Mouse (Mus musculus) frontal cortex, postnatal 10 days (tissue): ENCODE measurements around the gene Ccdc12.

ENCODE experiments used
- DNase-seq, 2 experiments: peaks; one replicate each; pipeline ENCODE4 v3.0.0; 2022; ENCODE audit warnings: low spot score in 2 of 2, mixed read lengths in 1 of 2

The Ccdc12 gene

DNA sequence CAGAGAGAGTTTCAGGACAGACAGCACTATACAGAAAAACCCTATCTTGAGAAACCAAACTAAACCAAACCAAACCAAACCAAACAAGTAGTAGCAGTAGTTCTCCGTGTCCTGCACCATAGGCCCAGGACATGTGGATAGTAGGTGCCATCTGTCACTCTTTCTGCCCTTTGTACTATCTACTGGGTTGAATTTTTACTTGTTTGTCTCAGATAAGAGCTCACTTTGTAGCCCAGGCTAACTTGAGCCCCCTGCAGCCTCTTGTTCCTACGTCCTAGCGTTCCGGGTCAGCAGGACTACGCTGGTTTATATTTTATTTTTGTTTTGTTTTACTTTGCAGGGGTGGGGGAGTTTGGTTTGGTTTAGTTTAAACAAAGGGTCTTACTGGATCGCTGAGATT, 47.6 kb downstream of the Ccdc12 start:
- DNase-seq, result no peak

DNA sequence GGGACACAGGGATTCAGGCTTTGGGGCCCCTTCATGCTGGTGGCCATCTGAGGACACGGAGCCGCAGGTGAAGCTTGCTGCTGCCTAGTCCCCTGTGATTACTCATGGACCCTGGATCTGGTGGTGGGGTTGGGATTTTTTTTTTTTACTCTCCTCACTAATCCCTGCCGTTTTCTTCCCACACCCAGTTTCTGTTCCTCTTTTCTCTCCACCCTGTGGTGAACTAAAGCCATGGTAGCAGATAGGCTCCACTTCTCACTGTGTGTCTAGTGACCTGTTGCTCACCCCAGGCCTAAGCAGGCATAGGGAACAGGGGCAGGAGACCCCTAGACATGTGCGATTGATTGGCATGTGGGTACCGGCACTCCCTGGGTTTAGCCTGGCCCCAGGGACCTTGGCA, 50.5 kb downstream of the Ccdc12 start:
- no peak for DNase-seq

- DNase-seq, result peak; percentile 75 to 79
Measured at GRCm38 (mm10) chr9:110709640-110710258, 53.4 kb downstream of the Ccdc12 start.

DNA sequence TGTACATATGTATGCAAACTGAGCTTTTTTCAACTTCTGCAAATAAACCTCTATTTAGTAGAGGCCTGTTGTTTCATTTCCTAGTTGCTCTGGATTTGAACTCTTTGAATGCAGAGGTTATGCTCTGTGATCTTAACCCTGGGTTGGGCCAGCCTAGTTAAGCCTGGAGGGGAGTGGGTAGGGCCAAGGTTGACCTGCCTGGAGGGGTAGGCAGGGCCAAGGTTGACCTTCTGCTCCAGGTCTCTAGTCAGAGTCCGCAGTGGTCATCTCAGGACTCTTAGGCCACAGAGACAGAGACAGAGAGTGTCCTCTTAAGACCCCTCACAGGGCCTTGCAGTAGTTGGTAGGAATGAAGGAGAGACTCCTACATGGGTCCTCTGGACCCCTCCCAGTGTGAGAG, 55.2 kb downstream of the Ccdc12 start:
- no peak for DNase-seq

DNA sequence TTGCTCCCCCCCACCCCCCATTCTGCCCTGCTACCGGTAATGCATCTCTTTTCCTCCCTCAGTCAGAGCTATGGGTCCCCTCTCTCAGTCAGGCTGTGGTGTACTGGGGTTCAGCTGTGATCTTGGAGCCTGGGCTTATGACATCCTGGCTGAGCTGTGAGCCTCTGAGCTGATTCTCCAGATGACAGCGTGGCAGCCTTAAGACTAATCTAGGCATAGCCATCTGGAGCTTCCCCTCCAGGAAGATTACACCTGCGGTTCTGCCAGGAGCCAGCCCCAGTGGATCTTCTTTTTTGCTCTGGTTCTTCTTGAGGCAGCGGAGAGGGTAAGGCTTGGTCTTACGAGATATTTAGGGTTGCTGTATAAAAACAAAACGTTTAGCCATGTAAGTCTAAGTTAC, 55.7 kb downstream of the Ccdc12 start:
- DNase-seq, result no peak

GRCm38 (mm10) chr9:110712545-110712944, 56.2 kb downstream of the Ccdc12 start:
- no peak for DNase-seq

- DNase-seq, result no peak
Measured at GRCm38 (mm10) chr9:110713389-110713788, 57.1 kb downstream of the Ccdc12 start.

DNA sequence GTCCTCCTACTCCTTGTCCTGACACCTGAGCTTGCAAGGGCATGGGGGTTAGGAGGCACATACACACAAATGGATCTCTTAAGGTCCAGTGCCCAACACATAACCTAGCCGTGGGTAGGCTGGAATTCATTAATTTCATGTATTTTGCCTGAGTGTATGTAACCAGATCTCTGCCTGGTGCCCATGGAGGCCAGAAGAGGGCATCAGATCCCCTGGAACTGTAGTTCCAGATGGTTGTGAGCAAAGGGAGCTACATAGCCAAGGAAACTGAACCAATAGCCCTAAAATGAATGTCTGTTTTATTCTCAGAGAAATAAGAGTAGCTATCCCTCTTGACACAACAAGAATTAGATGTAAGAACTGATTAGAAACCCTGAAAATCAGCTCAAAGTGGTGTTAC, 59.1 kb downstream of the Ccdc12 start:
- DNase-seq, result no peak

GRCm38 (mm10) chr9:110716775-110717174, 60.5 kb downstream of the Ccdc12 start:
- peak in 1 of 2 experiments; percentile 62 for DNase-seq

- DNase-seq, result no peak
Measured at GRCm38 (mm10) chr9:110718071-110718470, 61.8 kb downstream of the Ccdc12 start.

- DNase-seq, result no peak
Measured at GRCm38 (mm10) chr9:110718810-110719209, 62.5 kb downstream of the Ccdc12 start.

GRCm38 (mm10) chr9:110719977-110720376, 63.7 kb downstream of the Ccdc12 start:
- no peak for DNase-seq

DNA sequence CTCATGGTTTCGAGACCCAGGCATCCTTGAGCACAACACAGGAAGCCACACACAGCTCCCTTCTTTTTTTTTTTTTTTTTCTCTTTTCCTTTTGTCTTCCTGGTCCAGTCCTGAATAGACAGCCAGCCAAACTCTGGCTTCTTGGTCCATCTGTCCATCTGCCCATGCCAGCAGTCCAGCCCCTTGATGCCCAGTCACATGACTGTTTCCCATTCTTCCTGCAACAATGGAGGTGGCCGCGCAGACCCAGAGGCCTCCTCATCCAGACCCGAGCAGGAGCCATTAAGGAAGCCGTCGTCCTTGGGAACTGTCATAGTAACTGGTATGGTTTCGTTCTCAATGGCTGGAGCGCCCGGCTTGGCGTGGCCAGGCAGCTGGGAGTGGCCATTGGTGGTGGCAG, 65.8 kb downstream of the Ccdc12 start:
- no peak for DNase-seq

- peak in 1 of 2 experiments; percentile 44 for DNase-seq
Measured at GRCm38 (mm10) chr9:110725721-110726135, 69.4 kb downstream of the Ccdc12 start.

- no peak for DNase-seq
Measured at GRCm38 (mm10) chr9:110726867-110727266, 70.6 kb downstream of the Ccdc12 start.

GRCm38 (mm10) chr9:110729841-110730240, 73.5 kb downstream of the Ccdc12 start:
- no peak for DNase-seq

DNA sequence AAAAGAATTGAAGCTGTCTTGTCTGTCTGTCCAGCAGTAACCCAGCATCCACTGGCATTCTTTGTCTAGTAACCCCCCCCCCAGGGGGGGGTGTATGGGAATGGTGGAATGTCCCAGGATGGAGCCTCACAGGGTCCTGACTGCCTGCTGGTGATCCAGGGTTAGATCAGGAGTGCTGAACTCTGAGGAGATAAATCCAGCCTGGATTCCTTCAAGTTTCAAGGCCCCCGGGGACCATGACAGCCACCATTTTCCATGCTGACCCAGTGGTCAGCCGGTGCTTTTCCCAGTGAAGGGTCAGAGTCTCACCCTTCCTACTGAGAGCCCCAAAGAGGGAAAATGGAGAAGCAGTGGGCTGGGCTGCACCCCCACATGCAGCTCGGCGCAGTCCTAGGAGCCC, 75.6 kb downstream of the Ccdc12 start:
- DNase-seq, result no peak

- DNase-seq, result peak in 1 of 2 experiments; percentile 56
Measured at GRCm38 (mm10) chr9:110732623-110733022, 76.3 kb downstream of the Ccdc12 start.

DNA sequence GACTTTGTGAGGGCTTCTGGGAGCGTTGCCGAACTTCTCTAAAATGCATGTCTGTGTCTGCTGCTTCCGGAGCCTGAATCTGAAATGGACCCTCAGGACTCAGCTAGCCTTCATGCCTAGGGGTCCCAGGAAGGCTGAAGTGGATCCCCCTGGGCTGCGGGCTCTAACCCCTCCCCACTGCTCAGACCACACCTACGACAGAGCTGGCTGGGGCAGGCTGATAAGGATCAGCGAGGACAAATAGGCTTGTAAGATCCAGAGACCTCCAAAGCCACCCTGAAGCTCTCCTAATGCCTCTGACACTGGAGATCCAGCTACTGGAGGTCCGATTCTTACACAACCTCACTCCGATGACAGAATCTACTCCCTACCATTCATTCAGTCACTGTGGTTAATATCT, 76.8 kb downstream of the Ccdc12 start:
- no peak for DNase-seq

GRCm38 (mm10) chr9:110734154-110734553, 77.9 kb downstream of the Ccdc12 start:
- DNase-seq, result no peak

GRCm38 (mm10) chr9:110736362-110736761, 80.1 kb downstream of the Ccdc12 start:
- DNase-seq, result no peak

DNA sequence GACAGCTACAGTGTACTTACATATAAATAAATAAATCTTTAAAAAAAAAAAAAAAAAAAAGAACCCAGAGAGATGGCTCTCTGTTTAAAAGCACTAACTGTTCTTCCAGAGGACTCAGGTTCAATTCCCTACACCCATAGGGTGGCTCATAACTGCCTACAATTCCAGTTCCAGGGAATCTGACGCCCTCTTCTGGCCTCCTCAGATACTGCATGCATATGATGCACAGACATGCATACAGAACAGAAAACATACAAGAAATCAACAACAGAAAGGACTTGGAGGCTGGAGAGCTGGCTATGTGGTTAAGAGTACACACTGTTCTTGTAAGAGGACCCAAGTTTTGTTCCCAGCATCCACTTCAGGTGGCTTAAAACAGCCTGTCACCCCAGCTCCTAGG, 81.8 kb downstream of the Ccdc12 start:
- DNase-seq, result no peak

GRCm38 (mm10) chr9:110739961-110740360, 83.7 kb downstream of the Ccdc12 start:
- no peak for DNase-seq

GRCm38 (mm10) chr9:110741711-110742294, 85.5 kb downstream of the Ccdc12 start, which contains the start of gene Myl3:
TSS of gene Myl3 (plus strand) at chr9:110741861.
- no peak for DNase-seq
